Mouse (Mus musculus): ENCODE data around the gene Nek4. TPM values are rescaled to one million over a fixed set of nuclear protein-coding genes. Genes with fewer than 3 reads are reported as not detected.
A peak's percentile ranks its signal among the peaks of the same experiment; 100 is the strongest.

The Nek4 gene
- 20.2 and 22.1 TPM in 2 replicates for polyA plus RNA-seq (2016; fragmentation: Nextera tagmentation; extraction: Ambion mirVana)

DNA sequence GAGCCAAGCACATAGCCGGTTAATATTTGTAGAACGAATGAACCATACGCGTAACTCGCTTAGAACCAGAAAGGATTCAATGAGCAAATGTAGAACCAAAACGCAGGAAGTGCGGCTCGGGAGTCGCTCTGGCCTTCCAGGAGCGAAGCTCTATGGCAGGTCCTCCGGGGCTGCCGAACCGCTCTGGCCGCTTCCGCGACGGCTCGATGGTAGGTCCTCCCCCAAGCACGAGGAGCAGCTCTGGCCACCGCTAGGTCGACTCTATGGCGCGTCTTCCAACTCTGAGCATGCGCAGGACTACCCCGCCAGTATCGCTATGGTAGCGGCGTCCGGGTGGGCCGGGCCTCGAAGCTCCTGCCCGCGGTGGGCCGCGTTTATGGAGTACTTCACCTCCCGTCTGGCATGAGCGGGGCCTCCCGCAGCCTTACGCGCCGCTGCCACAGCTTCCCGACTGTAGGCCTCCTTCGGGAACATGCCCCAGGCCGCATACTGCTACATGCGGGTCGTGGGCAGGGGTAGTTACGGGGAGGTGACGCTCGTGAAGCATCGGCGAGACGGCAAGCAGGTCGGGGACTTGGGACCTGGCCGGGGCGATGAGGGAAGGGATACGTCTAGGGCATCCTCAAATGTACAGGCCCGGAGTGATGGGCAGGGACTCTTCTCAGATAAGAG is at the start of gene Nek4:
TSS of gene Nek4 (plus strand) at position 224 of the 672 bp plus-strand sequence.
- under 1% methylated on average over 57 of the region's 57 CpGs for WGBS
- DNase-seq (ENCODE audit: low spot score) = peak; percentile 98

DNA sequence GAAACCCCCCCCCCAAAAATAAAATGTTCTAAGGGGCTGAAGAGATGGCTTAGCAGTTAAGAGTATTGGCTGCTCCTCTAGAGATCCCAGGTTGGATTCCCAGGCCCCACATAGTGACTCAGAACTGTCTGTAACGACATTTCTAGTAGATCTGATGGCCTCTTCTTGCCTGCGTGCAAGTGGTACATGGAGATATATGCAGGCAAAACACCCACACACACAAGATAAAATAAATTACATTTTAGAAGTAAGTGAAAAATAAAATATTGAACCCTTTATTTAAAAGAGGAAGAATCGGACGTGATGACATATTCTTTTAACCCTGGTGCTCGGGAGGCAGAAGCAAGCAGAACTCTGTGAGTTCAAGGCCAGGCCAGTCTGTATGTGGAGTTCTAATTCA is 48.5 kb upstream of the Nek4 start:
- no peaks in the 10 kb centered on the region for H3K4me1 ChIP-seq
- WGBS = 93% methylated on average over 5 of the region's 5 CpGs
- H3K27ac ChIP-seq (replicated peaks) = no peak overlapping the region

More for the DNA sequence above, at the start of gene Nek4:
- Histone ChIP-seq H3K36me3 (replicated peaks) (peaks cover 13% of the 10 kb centered on the region), H3K27me3 (replicated peaks; ENCODE audit: low read depth, poor library complexity, severe bottlenecking) (no peaks in the 10 kb centered on the region), H3K4me3 (peak within 1 kb of the TSS; percentile 83), H3K27ac (replicated peaks) (peak within 1 kb of the TSS; percentile 88), H3K4me1 (peaks cover 13% of the 10 kb centered on the region), H3K9me3 (no peaks in the 10 kb centered on the region)

GRCm38 (mm10) chr14:30903036-30903435 is 48.1 kb upstream of the Nek4 start:
- H3K36me3 ChIP-seq (replicated peaks) = no peaks in the 10 kb centered on the region
- DNase-seq (ENCODE audit: low spot score) = no peak
- no peaks in the 10 kb centered on the region for H3K27me3 ChIP-seq (replicated peaks; ENCODE audit: low read depth, poor library complexity, severe bottlenecking)
- H3K4me1 ChIP-seq = no peaks in the 10 kb centered on the region
- H3K4me3 ChIP-seq = no peak overlapping the region
- no peak overlapping the region for H3K27ac ChIP-seq (replicated peaks)
- peaks cover 6% of the 10 kb centered on the region; the same call in 1 of the 2 replicates for H3K9me3 ChIP-seq
- WGBS = 72% methylated on average over 3 of the region's 3 CpGs

More for the DNA sequence above, 48.5 kb upstream of the Nek4 start:
- H3K36me3 ChIP-seq (replicated peaks) = no peaks in the 10 kb centered on the region
- H3K9me3 ChIP-seq = peaks cover 6% of the 10 kb centered on the region; the same call in 1 of the 2 replicates
- no peak overlapping the region for H3K4me3 ChIP-seq
- no peaks in the 10 kb centered on the region for H3K27me3 ChIP-seq (replicated peaks; ENCODE audit: low read depth, poor library complexity, severe bottlenecking)
- DNase-seq (ENCODE audit: low spot score) = no peak

- Histone ChIP-seq H3K27me3 (replicated peaks; ENCODE audit: low read depth, poor library complexity, severe bottlenecking) (no peaks in the 10 kb centered on the region), H3K27ac (replicated peaks) (no peak overlapping the region), H3K9me3 (peaks cover 6% of the 10 kb centered on the region; the same call in 1 of the 2 replicates), H3K4me3 (no peak overlapping the region), H3K36me3 (replicated peaks) (no peaks in the 10 kb centered on the region), H3K4me1 (no peaks in the 10 kb centered on the region)
- no peak for DNase-seq (ENCODE audit: low spot score)
- WGBS = 83% methylated on average over 8 of the region's 8 CpGs
Measured at GRCm38 (mm10) chr14:30904307-30904706, 46.9 kb upstream of the Nek4 start.

GRCm38 (mm10) chr14:30906001-30906400 is 45.2 kb upstream of the Nek4 start:
- 92% methylated on average over 6 of the region's 6 CpGs for WGBS
- no peak overlapping the region for H3K27ac ChIP-seq (replicated peaks)
- no peak overlapping the region for H3K4me3 ChIP-seq
- no peaks in the 10 kb centered on the region for H3K36me3 ChIP-seq (replicated peaks)
- H3K4me1 ChIP-seq = no peaks in the 10 kb centered on the region
- DNase-seq (ENCODE audit: low spot score) = no peak
- no peaks in the 10 kb centered on the region for H3K27me3 ChIP-seq (replicated peaks; ENCODE audit: low read depth, poor library complexity, severe bottlenecking)
- no peaks in the 10 kb centered on the region for H3K9me3 ChIP-seq

- Histone ChIP-seq H3K36me3 (replicated peaks) (no peaks in the 10 kb centered on the region), H3K4me3 (no peak overlapping the region), H3K27me3 (replicated peaks; ENCODE audit: low read depth, poor library complexity, severe bottlenecking) (no peaks in the 10 kb centered on the region), H3K9me3 (no peaks in the 10 kb centered on the region), H3K4me1 (no peaks in the 10 kb centered on the region), H3K27ac (replicated peaks) (no peak overlapping the region)
- no peak for DNase-seq (ENCODE audit: low spot score)
- WGBS = 87% methylated on average over 3 of the region's 3 CpGs
Measured at GRCm38 (mm10) chr14:30907814-30908265, 43.3 kb upstream of the Nek4 start.

DNA sequence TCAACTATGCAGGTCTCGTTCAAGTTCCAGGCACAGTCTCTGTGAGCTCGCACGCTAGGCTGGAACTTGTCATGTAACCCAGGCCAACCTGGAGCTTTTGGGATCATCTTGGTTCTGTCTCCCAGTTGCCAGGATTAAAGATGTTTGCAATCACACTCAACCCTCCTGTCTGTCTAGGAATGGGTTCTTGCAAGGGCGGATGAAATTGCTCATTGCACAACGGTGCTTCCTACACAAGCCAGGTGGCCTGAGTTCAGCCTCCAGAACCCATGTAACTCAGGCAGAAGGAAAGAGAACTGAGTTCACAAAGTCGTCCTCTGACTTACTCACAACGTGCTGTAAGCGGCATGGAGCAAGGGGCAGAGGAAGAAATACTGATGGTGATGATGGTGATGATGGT is 40.0 kb upstream of the Nek4 start:
- H3K4me3 ChIP-seq = no peak overlapping the region
- H3K4me1 ChIP-seq = no peaks in the 10 kb centered on the region
- H3K36me3 ChIP-seq (replicated peaks) = no peaks in the 10 kb centered on the region
- 91% methylated on average over 8 of the region's 8 CpGs for WGBS
- no peaks in the 10 kb centered on the region for H3K27me3 ChIP-seq (replicated peaks; ENCODE audit: low read depth, poor library complexity, severe bottlenecking)
- no peak overlapping the region for H3K27ac ChIP-seq (replicated peaks)
- H3K9me3 ChIP-seq = no peaks in the 10 kb centered on the region
- DNase-seq (ENCODE audit: low spot score) = no peak

DNA sequence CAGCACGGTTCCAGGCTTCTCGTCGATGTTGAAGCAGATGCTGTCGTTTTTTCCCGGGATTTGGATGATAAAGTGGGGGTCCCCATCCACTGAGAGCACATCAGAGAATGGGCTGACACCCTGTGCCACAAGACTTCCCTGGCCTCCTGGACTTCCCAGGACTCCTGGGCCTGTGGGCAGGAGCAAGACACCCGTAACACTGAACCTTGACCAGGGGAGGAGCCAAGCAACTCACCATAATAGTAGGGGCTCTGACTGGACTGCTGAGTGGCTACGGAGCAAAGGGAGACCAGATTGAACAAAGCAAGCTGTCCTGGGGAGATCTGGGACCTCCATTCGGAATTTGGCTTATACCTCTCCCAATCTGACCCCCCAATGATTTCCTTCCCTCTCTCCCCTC is 38.5 kb upstream of the Nek4 start:
- Histone ChIP-seq H3K4me3 (no peak overlapping the region), H3K9me3 (no peaks in the 10 kb centered on the region), H3K36me3 (replicated peaks) (no peaks in the 10 kb centered on the region), H3K27me3 (replicated peaks; ENCODE audit: low read depth, poor library complexity, severe bottlenecking) (no peaks in the 10 kb centered on the region), H3K27ac (replicated peaks) (no peak overlapping the region), H3K4me1 (no peaks in the 10 kb centered on the region)
- WGBS = 82% methylated on average over 8 of the region's 8 CpGs
- no peak for DNase-seq (ENCODE audit: low spot score)

DNA sequence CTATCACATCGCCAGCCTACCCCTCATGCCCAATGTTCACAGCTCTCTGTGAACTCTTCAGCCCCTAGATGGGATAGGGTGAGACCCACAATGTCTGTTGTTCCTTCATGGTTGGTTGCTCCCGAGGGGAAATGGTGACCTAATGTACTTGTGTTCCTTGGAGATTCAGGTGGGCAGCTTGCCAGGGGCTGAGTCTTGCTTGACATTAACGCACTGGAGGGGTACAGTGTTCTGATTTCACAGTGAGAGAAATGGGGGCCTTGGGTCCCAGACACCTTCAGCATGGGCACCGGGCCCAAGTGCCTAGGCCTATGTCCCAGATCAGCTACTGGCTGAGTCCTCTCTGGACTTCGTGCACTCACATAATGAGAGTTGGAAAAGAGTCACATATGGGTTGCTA is 37.8 kb upstream of the Nek4 start:
- no peaks in the 10 kb centered on the region for H3K27me3 ChIP-seq (replicated peaks; ENCODE audit: low read depth, poor library complexity, severe bottlenecking)
- H3K4me3 ChIP-seq = no peak overlapping the region
- H3K9me3 ChIP-seq = no peaks in the 10 kb centered on the region
- no peak overlapping the region for H3K27ac ChIP-seq (replicated peaks)
- H3K36me3 ChIP-seq (replicated peaks) = no peaks in the 10 kb centered on the region
- no peaks in the 10 kb centered on the region for H3K4me1 ChIP-seq
- DNase-seq (ENCODE audit: low spot score) = no peak
- 91% methylated on average over 5 of the region's 5 CpGs for WGBS

DNA sequence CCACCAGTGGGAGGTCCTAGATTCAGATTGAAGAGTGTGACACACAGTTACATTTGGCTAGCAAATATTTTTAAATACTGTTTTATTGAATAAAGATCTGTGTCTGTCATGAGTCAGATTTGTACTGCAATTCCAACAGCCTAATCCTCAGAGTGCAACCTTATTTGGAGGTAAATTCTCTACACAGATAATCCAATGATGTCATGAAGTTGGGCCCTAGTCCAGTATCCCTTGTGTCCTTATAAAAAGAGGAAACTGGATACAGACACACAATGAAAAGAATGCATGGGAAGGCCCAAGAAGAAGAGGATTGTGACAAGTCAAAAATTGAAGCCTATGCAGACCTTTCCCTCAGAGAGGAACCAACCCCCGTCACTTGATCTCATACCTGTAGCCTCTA is 34.7 kb upstream of the Nek4 start:
- no peaks in the 10 kb centered on the region for H3K4me1 ChIP-seq
- 89% methylated on average over 1 of the region's 1 CpGs for WGBS
- H3K9me3 ChIP-seq = no peaks in the 10 kb centered on the region
- DNase-seq (ENCODE audit: low spot score) = no peak
- H3K27me3 ChIP-seq (replicated peaks; ENCODE audit: low read depth, poor library complexity, severe bottlenecking) = no peaks in the 10 kb centered on the region
- no peak overlapping the region for H3K27ac ChIP-seq (replicated peaks)
- H3K36me3 ChIP-seq (replicated peaks) = no peaks in the 10 kb centered on the region
- no peak overlapping the region for H3K4me3 ChIP-seq

DNA sequence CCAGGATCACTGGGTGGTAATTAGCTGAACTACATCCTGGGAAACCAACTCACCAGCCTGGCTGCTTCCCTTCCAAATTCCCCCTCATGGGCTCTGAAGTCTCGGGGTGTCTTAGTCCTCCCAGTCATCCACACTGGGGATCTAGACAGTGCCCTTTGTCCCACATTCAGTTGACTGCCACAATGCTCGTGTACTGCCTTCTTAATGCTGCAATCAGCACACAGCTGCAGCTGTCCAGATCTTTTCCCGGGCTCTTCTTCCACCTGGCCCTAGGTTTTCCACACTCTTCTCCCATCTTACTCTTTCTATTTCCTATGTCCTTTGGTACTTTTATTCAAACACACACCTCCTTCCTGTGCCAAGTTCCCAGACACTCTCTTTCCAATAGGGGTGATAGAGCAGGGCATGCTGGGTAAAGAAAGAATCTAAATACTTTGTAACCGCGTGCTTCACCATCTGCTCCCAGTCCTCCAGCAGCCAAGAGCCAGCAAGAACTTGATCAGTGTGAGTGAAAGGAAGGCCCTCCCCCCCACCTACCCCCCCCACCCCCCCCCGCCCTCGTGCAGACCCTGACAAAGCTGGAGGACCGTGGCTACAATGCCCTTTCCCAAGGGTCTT is 29.0 kb upstream of the Nek4 start:
- no peak for DNase-seq (ENCODE audit: low spot score)
- H3K27ac ChIP-seq (replicated peaks) = peak overlapping the region; percentile 30; the same call in 1 of the 2 replicates
- H3K36me3 ChIP-seq (replicated peaks) = no peaks in the 10 kb centered on the region
- H3K4me1 ChIP-seq = peaks cover 12% of the 10 kb centered on the region
- no peaks in the 10 kb centered on the region for H3K27me3 ChIP-seq (replicated peaks; ENCODE audit: low read depth, poor library complexity, severe bottlenecking)
- H3K4me3 ChIP-seq = no peak overlapping the region
- 70% methylated on average over 8 of the region's 8 CpGs for WGBS
- H3K9me3 ChIP-seq = no peaks in the 10 kb centered on the region

DNA sequence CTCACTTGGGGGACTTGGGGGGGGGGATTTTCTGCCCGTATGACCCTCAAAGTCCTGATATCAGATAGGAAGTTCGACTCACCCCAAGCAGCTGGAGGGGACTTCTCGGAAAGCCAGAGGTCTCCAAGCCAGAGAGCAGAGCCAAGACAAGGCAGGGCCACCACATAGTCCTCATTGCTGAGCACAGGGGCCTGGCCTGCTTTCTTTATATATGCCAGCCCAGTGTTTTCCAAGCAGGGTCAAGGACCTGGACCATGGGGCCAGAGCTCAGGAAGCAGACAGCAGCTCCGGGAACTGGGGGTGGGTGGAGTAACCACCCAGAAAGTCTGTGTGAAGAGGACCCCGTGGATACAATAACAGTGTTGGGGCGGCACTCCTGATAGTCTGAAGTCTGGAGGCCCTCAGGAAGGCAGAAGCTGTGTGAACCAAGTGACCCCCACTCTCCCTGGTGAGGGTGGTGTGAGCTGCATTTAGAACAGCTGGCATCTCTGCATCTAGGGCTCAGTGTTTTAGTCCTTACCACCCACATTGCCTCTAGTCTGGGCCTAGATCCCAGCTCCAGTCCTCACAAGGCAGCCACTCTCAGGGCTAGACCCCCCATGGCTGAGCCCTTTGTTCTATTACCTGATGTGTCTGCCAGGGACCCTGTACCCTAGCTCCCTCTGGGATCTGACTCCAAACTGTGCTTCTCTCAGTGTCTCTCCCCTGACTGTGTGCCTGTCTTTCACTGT is 27.6 kb upstream of the Nek4 start, which contains the start of gene Itih3:
TSS of gene Itih3 (minus strand) at position 386 of the 731 bp plus-strand sequence.
- Histone ChIP-seq H3K4me3 (no peak within 1 kb of the TSS), H3K9me3 (no peaks in the 10 kb centered on the region), H3K27me3 (replicated peaks; ENCODE audit: low read depth, poor library complexity, severe bottlenecking) (no peaks in the 10 kb centered on the region), H3K4me1 (peaks cover 12% of the 10 kb centered on the region), H3K36me3 (replicated peaks) (no peaks in the 10 kb centered on the region), H3K27ac (replicated peaks) (0 out of 2 replicates have a peak within 1 kb of the TSS, but pooled peaks have one; percentile 14)
- no peak for DNase-seq (ENCODE audit: low spot score)
- 77% methylated on average over 6 of the region's 6 CpGs for WGBS
